Mouse (Mus musculus): ENCODE results near the gene Ankrd12.

Gene Ankrd12

DNA sequence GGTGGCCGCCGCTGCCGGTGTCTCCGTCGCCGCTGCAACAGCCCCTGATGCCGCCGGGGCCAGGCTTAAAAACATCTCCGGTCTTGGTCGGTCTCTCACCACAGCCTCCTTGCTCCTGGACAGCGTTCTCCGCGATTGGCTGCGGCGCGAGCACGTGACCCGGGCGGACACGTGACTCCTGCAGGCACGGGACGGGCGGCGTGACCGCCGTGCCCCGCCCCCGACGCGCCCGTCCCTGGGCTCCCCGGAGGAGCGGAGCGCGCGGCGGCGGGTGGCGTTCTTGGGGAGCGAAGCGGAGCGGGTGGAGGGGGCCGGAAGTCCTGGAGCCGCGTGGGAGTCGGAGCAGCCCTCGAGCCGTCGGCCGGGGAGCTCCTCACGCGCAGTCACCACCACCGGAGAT lies at the start of gene Ankrd12:
Ankrd12 (minus strand) TSS at position 156 of the 400 bp plus-strand sequence.
- peak; percentile 94 to 95 for DNase-seq (ENCODE audit: low spot score in 2 of 2)

DNA sequence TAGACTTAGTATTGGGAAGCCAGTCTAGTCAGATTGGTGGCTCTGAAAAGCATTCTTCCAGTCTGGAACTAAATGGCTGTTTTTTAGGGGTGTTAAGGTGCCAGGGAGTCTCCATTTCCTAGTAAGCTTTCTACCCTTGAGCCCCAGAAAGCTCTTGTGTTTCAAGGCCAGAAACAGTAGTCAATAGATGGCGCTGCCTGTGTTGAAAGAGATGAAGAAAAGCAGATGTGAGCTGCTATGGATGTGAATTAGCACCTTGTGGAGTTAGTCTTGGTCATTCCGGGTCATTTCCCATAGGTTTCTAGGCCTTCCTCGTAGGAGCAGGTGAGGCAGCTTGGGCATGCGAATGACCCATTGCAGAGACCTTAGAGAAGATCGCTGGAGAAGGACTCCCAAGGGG lies 48.3 kb upstream of the Ankrd12 start:
- no peak for DNase-seq (ENCODE audit: low spot score in 2 of 2)

DNA sequence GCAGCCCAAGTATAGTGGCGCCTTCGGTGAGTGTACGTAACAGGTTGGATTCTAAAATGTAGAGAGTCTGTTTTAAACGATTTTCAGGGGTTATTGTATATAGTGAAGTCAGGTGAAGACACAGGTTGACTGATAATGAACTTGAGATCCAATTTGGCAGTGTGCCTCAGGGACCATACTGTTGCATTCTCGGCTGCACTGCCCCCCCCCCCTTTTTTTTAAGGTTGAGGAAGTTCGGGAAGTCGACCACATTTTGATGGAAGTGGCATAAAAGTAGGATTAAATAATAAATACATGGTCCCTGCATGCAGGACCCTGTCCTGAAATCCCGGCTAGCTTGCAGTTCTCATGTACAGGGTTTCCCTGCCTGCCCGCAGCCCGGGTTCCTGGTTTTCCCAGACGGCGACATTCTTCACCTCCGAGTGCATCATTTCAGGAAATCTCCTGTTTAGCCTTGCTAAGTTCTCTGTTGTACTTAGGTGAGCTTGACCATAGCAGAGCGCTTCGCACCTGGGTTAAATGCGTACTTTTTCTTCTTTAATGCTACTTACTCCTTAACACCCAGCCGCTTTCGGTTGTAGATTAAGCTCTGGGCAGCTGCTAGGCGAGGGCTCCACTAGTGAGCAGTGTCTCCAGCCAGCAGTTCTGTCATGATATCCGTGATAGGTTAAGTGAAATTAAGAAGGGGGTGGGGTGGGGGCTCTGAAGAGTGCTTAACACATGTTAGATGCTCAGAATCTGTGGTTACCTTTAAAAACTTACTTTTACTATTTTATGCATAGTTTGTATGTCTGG lies 47.1 kb upstream of the Ankrd12 start:
- DNase-seq (ENCODE audit: low spot score in 2 of 2), result no peak

DNA sequence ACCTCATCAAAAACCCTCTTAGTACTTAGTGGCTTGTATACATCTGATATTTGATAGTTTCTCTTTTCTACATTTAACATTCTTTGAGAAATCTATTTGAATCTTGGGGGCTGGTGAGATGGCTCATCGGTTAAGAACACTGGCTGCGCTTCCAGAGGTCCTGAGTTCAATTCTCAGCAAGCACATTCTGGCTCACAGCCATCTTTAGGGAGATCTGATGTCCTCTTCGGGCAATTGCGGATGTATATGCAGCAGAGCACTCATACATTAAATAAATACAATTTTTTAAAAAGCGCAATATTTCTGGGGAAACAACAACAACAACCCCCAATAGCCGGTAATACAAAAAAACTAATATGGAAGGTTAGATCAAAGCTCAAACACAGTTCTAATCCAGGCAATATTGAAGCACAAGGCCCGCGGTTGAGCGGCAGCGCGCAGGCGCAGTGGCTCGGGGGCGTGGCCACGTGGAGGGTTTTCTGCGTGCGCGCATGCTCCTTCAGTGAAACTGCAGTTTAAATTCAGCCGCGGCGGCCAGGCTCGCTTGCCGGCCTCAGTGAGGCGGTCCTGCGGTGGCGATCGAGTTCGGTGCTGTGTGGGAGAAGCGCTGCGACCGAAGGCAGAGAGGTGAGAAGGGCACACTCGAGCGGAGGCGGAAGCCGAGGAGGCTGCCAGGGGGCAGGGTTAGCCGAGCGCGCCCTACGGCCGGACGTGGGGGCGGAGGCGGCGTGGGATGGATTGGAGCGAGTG lies 46.4 kb upstream of the Ankrd12 start, which contains the start of gene Ddx11:
Ddx11 (plus strand) TSS at position 455 of the 750 bp plus-strand sequence.
- DNase-seq (ENCODE audit: low spot score in 2 of 2), result peak; percentile 86 to 97

DNA sequence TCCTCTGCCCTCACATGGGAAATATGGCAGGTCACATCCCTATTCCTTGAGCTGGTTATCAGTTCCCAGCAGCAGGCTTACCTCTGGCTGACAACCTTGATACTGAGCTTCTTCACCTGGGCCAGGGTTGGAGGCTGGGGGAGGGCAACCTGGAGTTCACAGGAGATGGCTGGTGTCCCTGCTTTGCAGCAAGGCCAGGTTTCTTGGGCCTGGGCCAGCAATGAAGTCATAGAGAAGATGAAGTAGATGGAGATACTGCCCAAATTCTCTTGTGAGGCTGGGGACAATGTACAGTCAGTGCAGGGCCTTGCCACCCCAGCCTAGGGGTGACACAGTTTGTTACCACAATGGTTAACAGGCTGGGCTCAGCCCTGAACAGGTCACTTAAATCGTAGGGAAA lies 43.8 kb upstream of the Ankrd12 start:
- no peak for DNase-seq (ENCODE audit: low spot score in 2 of 2)

DNA sequence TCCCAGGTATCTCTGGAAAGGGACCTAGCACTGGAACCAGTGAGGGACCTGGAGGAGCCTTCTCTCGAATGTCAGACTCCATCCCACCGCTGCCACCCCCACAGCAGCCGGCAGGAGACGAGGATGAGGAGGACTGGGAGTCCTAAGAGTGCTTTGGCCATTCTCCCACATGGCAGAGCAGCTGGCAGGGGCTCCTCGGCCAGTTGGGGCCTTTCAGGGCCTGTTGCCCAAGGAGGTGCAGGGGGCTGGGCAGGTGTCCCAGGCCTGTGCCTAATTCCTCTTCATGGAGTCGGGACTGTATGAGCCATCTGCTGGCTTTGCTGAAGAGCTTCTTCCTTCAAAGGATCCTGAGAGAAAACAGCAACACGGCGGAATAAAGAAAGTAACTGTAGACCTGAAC lies 42.1 kb upstream of the Ankrd12 start:
- DNase-seq (ENCODE audit: low spot score in 2 of 2), result no peak

DNA sequence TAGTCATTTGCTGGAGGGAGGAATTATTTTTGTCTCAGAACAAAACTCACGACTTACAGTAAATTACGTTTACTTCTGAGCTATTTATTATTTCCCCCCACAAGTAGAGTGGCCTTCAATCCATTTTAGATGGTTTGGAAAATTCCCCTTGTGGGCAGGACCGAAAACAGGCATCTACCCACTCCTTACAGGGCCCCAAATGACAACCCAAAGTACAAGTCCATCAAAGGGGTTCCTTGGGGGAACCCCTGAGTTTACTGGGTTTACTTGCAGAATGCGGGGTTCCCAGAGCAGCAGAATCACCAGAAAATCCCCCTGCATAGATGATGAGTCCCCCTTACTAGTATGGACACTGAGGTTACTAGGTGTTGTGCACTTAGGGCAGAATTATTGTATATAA lies 35.3 kb upstream of the Ankrd12 start:
- no peak for DNase-seq (ENCODE audit: low spot score in 2 of 2)

DNA sequence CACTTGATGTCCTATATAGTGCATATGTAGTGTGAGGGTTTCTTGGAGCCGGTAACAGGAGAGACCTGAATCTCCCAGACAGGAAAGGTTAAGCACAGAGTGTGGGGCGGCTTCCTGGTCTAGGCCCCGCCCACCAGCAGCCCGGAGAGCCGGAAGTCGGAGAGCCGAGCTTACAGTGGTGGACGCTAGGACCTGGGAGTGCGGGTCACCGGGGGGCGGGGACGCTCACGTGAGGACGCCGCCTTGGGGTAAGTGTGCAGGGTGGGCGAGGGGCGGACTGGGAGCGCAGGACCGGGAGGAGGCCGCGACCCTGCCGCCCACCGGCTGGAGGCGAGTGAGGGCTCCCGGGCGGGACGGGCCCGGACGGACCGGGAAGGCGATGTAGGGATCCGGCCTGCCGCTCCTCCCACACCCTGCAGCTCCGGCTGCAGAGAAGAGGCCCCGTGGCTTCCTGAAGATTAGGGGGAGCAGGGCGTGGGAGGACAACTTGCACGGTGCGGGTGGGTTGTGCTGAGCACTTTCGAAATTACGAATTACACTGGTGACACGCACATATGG lies 34.6 kb upstream of the Ankrd12 start, which contains the start of gene Washc1:
Washc1 (plus strand) TSS at position 144 of the 558 bp plus-strand sequence.
- peak; percentile 77 to 82 for DNase-seq (ENCODE audit: low spot score in 2 of 2)

DNA sequence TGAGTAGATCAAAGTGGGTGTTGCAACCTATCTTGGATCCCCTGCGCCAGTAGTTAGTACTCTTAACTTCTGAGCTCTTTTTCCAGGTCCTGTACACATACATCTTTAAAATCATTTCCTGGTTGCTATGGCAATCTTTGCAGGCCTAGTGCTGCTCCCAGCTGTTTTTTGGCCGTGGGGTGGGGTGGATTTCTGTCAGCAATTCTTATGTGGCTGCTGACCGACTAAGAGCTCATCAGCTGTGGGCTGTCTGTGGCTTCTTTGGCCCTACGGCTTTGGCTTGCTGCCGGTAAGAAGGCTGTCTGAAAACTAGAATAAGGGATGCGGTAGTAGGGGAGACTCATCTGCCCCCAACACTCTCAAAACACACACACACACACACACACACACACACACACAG lies 33.9 kb upstream of the Ankrd12 start:
- peak in 1 of 2 experiments; percentile 15 for DNase-seq (ENCODE audit: low spot score in 2 of 2)

DNA sequence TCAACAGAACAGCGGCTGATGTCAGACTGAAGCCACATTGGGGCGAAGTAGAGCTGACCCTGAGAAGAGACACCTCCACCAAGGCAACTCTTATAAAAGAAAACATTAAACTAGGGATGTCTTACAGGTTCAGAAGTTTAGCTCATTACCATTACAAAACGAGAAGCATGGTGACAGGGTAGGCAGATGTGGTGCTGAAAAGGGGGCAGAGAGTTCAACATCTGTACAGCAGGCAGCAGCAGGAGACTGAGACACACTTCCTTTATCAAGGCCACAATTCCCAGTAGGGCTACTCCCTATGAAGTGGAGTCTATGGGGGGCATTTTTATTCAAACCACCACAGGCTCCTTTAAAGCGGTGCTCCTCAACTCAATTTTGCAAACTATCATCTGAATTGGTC lies 31.3 kb upstream of the Ankrd12 start:
- DNase-seq (ENCODE audit: low spot score in 2 of 2), result no peak

DNA sequence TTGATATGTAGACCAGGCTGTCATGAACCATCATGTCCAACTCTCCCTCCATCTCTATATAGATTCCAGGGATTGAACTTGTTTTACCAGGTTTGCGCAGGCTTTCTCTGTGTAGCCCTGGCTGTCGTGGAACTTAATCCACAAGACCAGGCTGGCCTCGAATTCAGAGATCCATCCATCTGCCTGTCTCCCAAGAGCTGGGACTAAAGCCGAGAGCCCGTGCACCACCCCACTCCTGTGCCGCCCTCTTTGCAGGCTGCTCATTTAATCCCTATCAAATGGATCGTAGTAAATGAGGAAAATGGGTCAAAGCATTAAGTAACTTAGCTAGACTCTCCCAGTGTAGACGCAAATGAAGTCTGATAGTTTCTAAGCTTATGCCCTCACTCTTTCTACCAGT lies 30.6 kb upstream of the Ankrd12 start:
- DNase-seq (ENCODE audit: low spot score in 2 of 2), result no peak

DNA sequence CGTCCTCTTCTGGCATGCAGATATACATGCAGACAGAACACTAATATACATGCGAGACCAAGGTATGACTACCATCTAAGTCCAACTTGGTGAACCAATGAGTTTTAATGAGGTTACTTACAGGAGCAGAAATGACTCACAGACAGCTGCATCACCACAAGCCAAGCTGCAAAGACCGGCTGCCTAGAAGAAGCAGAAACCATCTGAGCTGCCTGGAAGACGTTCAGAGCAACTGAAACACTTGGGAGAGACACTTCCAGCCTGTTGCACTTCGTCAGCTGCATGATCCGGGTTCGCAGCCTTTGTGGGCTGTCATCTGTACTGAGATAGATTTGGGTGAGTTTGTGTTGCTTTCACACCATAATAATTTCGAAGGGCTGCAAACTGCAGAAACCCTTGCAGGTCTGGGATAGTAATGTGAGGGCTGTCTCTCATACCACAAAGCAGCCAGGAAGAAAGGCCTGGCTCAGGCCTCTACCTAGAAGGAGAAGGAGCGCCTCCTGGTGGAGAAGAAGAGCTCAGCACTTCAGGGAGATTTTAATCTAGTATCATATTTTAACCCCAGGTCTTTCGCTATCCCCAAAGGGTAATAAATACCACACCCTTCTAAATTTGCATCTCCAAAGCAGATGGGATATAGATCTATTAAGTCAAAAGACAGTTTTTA lies 29.8 kb upstream of the Ankrd12 start:
- DNase-seq (ENCODE audit: low spot score in 2 of 2), result peak in 1 of 2 experiments; percentile 30

DNA sequence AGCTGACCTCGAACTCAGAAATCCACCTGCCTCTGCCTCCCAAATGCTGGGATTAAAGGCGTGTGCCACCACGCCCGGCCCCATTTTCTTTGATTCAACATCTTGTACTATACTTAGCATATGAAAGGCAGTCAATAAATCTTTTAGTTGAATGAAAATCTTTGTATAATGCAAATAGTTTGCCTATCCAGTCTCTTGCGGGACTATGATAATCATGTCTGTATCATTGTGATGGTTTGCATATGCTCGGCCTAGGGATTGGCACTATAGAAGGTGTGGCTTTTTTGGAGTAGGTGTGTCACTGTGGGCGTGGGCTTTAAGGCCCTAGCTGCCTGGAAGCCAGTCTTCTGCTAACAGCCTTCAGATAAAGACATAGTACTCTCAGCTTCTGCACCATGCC lies 27.2 kb upstream of the Ankrd12 start:
- no peak for DNase-seq (ENCODE audit: low spot score in 2 of 2)

DNA sequence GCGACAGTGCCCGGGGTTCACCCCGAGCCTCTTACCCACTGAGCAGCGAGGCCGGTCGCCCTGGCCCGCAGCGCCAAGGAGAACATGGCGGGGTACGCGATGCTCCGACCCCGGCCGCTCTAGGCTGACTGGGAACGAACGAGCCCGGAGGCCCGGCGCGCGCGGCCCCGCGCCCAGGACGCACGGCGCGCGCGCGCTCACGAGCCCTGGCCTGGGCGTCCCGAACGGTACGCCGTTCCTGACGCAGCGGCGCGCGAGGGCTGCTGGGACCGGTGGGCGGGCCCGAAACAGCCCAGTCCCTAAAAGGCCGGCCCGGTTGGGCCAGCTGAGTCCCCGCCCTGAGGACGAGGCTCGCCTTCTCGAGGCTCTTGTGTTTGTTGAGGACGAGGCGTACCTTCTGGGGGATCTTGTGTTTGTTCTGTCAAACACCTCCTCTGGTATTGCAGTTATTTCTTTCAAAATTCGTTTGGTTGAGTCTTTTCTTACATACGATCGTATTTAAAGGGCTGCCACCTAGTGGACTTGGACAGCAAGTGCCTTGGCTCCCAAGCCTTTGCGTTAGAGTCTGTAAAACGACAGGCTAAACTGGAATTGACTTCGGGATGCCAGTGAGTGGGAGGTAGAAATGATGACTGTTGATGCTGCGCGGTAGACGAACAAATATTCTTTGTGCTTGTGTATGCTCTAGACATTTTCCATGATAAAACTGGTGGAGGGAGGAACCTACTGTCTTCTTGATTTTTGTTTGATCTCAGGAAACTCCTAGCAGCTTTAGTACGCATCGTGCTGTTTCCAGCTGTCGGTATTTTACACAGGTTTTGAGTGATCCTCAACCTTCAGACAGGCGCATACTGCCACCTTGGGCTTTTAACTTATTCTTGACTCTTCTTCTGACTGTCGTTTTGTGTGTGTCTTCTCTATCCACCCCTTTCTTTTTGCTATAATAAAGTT lies 24.8 kb upstream of the Ankrd12 start, which contains the start of gene Ndufv2:
Ndufv2 (minus strand) TSS at position 180 of the 951 bp plus-strand sequence.
- DNase-seq (ENCODE audit: low spot score in 2 of 2), result peak; percentile 81 to 87

DNA sequence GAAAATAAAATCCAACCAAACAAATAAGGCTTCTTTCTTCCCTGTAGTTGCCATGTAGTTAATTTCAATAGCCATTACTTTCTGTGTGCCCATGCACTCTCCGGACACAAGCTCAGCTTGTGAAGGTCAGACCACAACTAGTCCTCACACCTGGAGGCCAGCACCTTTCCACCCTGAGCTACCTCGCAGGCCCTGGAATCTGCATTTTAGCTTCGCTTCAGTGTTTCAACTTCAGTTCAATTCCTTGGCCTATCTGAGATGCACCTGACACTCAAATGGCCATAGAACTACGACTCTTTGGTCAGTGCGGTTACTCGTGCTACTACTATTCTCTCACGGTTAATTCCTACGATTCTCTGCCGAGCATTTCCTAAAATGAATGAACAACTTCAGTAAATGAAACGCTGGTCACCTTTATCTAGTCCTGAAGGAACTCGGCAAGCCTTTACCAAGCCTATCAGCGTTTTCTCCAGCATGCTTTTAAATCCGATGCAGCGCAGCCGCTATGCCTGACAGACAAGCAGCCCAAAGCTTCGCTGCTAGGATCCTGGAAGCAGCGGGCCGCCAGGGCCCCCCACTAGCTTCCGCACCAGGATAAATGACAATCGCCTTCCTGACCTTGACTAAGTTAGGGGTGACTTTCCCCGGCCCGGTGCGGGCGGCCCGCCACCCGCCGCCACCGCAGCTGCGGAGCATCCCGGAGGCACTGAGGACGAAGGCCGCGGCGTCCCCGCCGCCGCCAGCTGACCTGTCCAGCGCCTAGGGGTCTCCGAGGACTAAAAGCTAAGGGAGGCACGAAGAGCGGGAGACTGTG lies 23.9 kb upstream of the Ankrd12 start:
- no peak for DNase-seq (ENCODE audit: low spot score in 2 of 2)

DNA sequence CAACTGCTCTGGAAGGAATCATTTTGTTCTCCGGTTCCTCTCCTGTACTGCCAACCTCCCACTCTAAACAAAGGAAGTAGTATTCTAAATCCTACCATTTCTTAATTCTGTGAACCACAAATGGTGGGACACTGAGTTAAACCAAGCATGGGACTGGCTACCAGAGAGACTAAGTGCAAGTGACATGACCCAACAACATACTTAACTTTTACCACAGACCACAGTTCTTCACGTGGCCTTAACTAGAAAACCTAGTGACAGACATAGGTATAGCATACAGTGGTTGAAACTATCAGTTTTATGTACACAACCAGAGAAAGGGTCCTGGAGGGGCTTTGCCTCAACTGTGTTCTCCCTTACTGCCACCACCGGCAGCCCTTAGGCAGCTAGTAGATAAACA lies 15.8 kb upstream of the Ankrd12 start:
- DNase-seq (ENCODE audit: low spot score in 2 of 2), result no peak

DNA sequence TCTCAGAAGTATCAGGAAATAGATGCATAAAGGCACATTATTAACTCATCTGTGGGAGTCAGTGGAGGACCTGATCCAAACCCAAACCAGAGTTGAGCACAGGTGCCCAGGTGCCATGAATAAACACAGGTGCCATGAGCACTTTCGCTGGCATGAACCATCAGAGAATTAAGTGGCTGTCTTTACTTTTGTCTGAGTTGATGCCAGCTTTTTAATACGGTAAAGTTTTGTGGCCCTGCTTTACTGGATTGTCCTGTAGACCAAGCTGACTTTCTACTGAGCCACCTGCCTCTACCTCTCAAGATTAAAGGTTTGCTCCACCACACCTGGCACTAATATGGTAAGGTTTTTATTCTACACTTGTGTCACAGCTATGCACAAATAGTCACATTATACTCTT lies 15.2 kb upstream of the Ankrd12 start:
- no peak for DNase-seq (ENCODE audit: low spot score in 2 of 2)

DNA sequence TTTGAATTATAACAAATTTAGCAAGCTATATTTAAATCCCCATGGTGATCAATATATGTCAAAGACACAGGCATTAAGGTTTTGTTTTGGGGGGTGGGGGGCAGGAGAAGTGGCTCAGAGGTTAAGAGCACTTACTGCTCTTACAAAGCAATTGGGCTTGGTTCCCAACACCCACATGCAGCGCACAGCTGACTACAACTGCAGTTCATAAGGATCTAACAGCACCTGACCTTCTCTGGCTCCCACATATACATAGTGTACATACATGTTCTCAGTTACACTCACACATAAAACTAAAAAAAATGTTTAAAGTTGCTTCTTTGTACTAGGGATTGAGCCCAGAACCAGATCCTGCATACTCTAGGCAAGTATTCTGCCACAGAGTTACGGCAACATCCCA lies 14.5 kb upstream of the Ankrd12 start:
- no peak for DNase-seq (ENCODE audit: low spot score in 2 of 2)

DNA sequence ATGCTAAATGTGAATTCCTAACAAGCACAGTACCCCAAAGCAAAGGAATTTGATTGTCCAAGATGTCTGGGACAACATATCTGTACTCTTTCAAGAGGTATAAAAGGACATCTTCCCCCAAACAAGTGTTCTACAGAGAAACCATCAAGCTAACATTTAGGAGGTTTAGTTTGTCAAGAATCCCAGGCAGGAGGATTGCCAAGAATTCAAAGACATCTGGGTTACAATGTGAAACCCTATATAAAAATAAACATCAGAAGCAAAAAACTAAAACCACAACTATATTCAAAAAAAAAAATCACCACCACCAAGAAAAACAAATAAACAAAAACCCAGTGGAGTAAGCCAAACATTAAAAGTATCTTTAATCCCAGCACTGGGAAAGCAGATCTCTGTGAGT lies 13.4 kb upstream of the Ankrd12 start:
- no peak for DNase-seq (ENCODE audit: low spot score in 2 of 2)

DNA sequence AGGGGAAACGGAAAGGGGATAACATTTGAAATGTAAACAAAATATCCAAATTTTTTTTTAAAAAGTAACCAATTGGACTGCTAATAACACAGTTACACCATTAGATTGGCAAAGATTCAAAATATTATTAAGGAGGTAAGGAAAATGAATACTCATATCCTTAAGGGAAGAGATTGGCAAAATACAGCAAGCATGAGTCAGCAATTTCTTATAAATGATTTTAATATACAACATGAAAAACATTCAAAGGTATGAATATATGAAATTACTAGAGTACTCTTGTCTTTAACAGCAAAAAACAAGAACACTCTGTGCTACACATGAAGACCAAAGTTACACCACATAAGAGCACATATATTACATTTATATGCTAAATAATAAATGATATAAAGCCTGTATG lies 8.1 kb upstream of the Ankrd12 start:
- no peak for DNase-seq (ENCODE audit: low spot score in 2 of 2)

Measured in urinary bladder, adult 18-20 months (tissue).